Mouse (Mus musculus) liver, adult 2 months (tissue): ENCODE data around the gene Hook1. TPM values are rescaled to one million over a fixed set of nuclear protein-coding genes. Genes with fewer than 3 reads are reported as not detected.

Experiments used
- DNase-seq: peaks from one replicate; pipeline ENCODE4 v3.0.0-alpha.2; 2011; ENCODE audit warnings: low read depth, low spot score; ENCODE audit errors: extremely low read depth
- H3K27ac ChIP-seq: fragments of 200-500 bp; replicated peaks from 2 replicates; pipeline ENCODE4 v1.5.1; 2012; ENCODE audit warnings: low read depth, mild to moderate bottlenecking, control low read depth, inconsistent platforms, low read length; ENCODE audit not compliant: insufficient read depth
- H3K27me3 ChIP-seq: fragments of 200-500 bp; 2 replicates; pipeline ENCODE4 v1.6.1; 2012; ENCODE audit warnings: mild to moderate bottlenecking, moderate library complexity, low read length, inconsistent platforms; ENCODE audit not compliant: control insufficient read depth, insufficient read depth
- H3K36me3 ChIP-seq: fragments of 200-500 bp; 2 replicates; pipeline ENCODE4 v1.6.1; 2012; ENCODE audit warnings: low read length, inconsistent platforms; ENCODE audit not compliant: control insufficient read depth, insufficient read depth
- H3K4me1 ChIP-seq: fragments of 200-500 bp; 2 replicates; pipeline ENCODE4 v1.6.1; 2011; ENCODE audit warnings: low read length; ENCODE audit not compliant: control insufficient read depth, insufficient read depth
- H3K4me3 ChIP-seq: fragments of 200-500 bp; 2 replicates; pipeline ENCODE4 v1.5.1; 2011; ENCODE audit warnings: low read depth, mild to moderate bottlenecking, control low read depth, low read length, moderate library complexity; ENCODE audit not compliant: insufficient read depth
- H3K79me2 ChIP-seq: fragments of 200-500 bp; 2 replicates; pipeline ENCODE4 v1.6.1; 2012; ENCODE audit warnings: inconsistent platforms, mild to moderate bottlenecking, low read length, moderate library complexity; ENCODE audit not compliant: control insufficient read depth, insufficient read depth
- H3K9ac ChIP-seq: fragments of 200-500 bp; 2 replicates; pipeline ENCODE4 v1.6.1; 2012; ENCODE audit warnings: low read depth, mild to moderate bottlenecking, control low read depth, inconsistent platforms, low read length
- CTCF ChIP-seq: fragments of 200-500 bp; IDR thresholded peaks from 2 replicates; pipeline ENCODE4 v1.5.1; 2011; ENCODE audit warnings: low read depth, low read length, control low read depth
- POLR2A ChIP-seq: fragments of 200-500 bp; IDR thresholded peaks from 2 replicates; pipeline ENCODE4 v1.6.1; 2011; ENCODE audit warnings: low read length, control low read depth; ENCODE audit not compliant: insufficient read depth; ENCODE audit errors: extremely low read depth
- WGBS: fragments of 180-500 bp; shearing (Covaris S2); methylation state at CpG from one replicate; pipeline ENCODE4 v1.1.7; 2018; 5-methylcytosine and 5-hydroxymethylcytosine counted together
- polyA plus RNA-seq: library from polyadenylated mRNA; depleted of rRNA; stranded (reverse); fragments of >200 nt; gene quantifications from 2 replicates; pipeline ENCODE4 v1.2.3, GENCODE M21; 2012
- total RNA-seq: library from RNA; depleted of rRNA; stranded (reverse); fragments of >200 nt; gene quantifications from 2 replicates; pipeline ENCODE4 v1.2.3, GENCODE M21; 2014

The Hook1 gene
- total and polyA plus RNA-seq, 2 experiments = 6.6 to 62.4 TPM

- H3K4me3 ChIP-seq = no peak overlapping the region
- no peaks in the 10 kb centered on the region for H3K27me3 ChIP-seq
- TF ChIP-seq CTCF (no peak), POLR2A (no peak)
- H3K27ac ChIP-seq = no peak overlapping the region
- H3K79me2 ChIP-seq = no peaks in the 10 kb centered on the region
- H3K4me1 ChIP-seq = no peaks in the 10 kb centered on the region
- no peak overlapping the region for H3K9ac ChIP-seq
- peaks cover 4% of the 10 kb centered on the region; the same call in 1 of the 2 replicates for H3K36me3 ChIP-seq
- WGBS = 93% methylated on average over 1 of the region's 1 CpGs
- no peak for DNase-seq
These were observed 37.1 kb upstream of the Hook1 start for GRCm38 (mm10) chr4:95929936-95930335.

GRCm38 (mm10) chr4:95931331-95931730, 35.7 kb upstream of the Hook1 start:
- Histone ChIP-seq H3K4me3 (no peak overlapping the region), H3K36me3 (peaks cover 4% of the 10 kb centered on the region; the same call in 1 of the 2 replicates), H3K27ac (no peak overlapping the region), H3K4me1 (no peaks in the 10 kb centered on the region), H3K27me3 (no peaks in the 10 kb centered on the region), H3K79me2 (no peaks in the 10 kb centered on the region), H3K9ac (no peak overlapping the region)
- WGBS = 81% methylated on average over 2 of the region's 2 CpGs
- TF ChIP-seq CTCF = no peak
- TF ChIP-seq POLR2A = no peak
- no peak for DNase-seq

GRCm38 (mm10) chr4:95933801-95934356, 33.2 kb upstream of the Hook1 start:
- peak; percentile 34 for DNase-seq
- TF ChIP-seq POLR2A = no peak
- no peak for TF ChIP-seq CTCF
- Histone ChIP-seq H3K27me3 (no peaks in the 10 kb centered on the region), H3K9ac (no peak overlapping the region), H3K79me2 (no peaks in the 10 kb centered on the region), H3K4me1 (no peaks in the 10 kb centered on the region), H3K27ac (no peak overlapping the region), H3K36me3 (no peaks in the 10 kb centered on the region), H3K4me3 (no peak overlapping the region)
- WGBS = 58% methylated on average over 9 of the region's 9 CpGs

DNA sequence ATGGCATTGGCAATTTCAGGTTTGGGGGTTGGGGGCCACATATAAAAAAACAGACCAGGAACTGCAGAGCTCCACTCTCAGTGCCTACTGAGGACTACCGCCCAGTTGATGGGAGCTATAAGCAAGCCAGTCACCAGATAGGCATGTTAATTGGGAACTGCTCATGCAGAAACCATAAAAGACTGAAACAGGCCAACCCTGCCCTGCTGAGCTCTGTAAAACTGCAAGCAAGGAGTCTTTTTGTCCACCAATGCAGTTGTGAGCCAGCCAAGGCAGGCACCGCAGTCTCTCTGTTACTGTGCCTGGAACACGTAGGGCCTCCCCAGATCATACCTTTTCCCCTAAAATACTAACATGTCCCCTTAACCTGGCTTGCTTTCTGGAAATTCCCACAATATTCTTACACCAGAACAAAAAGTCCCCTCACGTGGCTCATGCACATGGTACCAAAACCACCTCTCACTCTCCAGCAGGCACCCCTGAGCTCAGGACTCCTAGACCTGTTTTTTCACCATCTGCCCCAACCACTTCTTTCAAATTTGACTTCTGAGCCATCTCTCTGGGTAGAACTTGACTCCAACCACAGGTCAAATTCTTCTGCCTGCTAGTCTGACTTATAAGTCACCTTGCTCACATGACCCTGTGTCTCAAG, 32.5 kb upstream of the Hook1 start:
- Histone ChIP-seq H3K27me3 (no peaks in the 10 kb centered on the region), H3K79me2 (no peaks in the 10 kb centered on the region), H3K27ac (no peak overlapping the region), H3K36me3 (no peaks in the 10 kb centered on the region), H3K4me1 (no peaks in the 10 kb centered on the region), H3K4me3 (no peak overlapping the region), H3K9ac (no peak overlapping the region)
- WGBS = 94% methylated on average over 4 of the region's 4 CpGs
- TF ChIP-seq POLR2A (no peak), CTCF (no peak)
- DNase-seq = no peak

GRCm38 (mm10) chr4:95938701-95939100, 28.3 kb upstream of the Hook1 start:
- WGBS = 83% methylated on average over 3 of the region's 3 CpGs
- no peak for TF ChIP-seq POLR2A
- no peak for TF ChIP-seq CTCF
- Histone ChIP-seq H3K4me1 (no peaks in the 10 kb centered on the region), H3K27ac (no peak overlapping the region), H3K79me2 (no peaks in the 10 kb centered on the region), H3K36me3 (no peaks in the 10 kb centered on the region), H3K27me3 (no peaks in the 10 kb centered on the region), H3K4me3 (no peak overlapping the region), H3K9ac (no peak overlapping the region)
- no peak for DNase-seq

- DNase-seq = no peak
- no peak overlapping the region for H3K9ac ChIP-seq
- H3K79me2 ChIP-seq = no peaks in the 10 kb centered on the region
- no peak for TF ChIP-seq POLR2A
- no peak for TF ChIP-seq CTCF
- H3K36me3 ChIP-seq = no peaks in the 10 kb centered on the region
- H3K27me3 ChIP-seq = no peaks in the 10 kb centered on the region
- no peak overlapping the region for H3K4me3 ChIP-seq
- no peak overlapping the region for H3K27ac ChIP-seq
- 87% methylated on average over 1 of the region's 1 CpGs for WGBS
- no peaks in the 10 kb centered on the region for H3K4me1 ChIP-seq
These were observed 19.1 kb upstream of the Hook1 start for GRCm38 (mm10) chr4:95947896-95948295.
